Mouse (Mus musculus): Measurements from ENCODE around the gene Degs2. TPM values are rescaled to one million over a fixed set of nuclear protein-coding genes. Genes with fewer than 3 reads are reported as not detected.

Degs2 gene
- not detected for polyA plus RNA-seq (2015; fragmentation: Illumina TruSeq; extraction: RNeasy Lipid Tissue Mini Kit (QIAGEN cat#74804); ENCODE audit: insufficient read depth, low replicate concordance)

DNA sequence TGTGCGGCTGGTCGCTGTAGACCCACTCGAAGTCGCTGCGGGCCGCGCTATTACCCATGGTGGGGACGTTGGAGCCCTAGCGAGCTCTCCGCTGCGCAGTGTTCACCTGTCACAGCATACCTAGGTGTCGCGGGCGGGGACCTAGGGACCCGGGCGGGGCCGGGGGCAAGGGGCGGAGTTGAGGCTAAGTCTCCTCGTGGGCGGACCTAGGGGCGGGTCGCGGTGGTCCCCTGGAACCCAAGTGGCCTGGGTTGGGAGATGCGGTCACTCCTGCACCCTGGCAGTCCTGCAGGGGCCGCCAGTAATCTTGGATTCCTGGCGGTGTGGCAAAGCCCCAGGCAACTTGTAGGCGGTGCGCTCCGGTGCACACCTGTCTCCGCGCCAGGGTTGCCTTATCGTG, at the start of gene Degs2:
TSS of gene Degs2 (minus strand) at position 131 of the 400 bp plus-strand sequence.

Other genes with a start within 250 kb of the Degs2 start
- 334 TPM for gene Evl, start 147.6 kb downstream of the Degs2 start, polyA plus RNA-seq (2015; fragmentation: Illumina TruSeq; extraction: RNeasy Lipid Tissue Mini Kit (QIAGEN cat#74804); ENCODE audit: insufficient read depth, low replicate concordance)
- gene Yy1, start 90.7 kb upstream of the Degs2 start, polyA plus RNA-seq (2015; fragmentation: Illumina TruSeq; extraction: RNeasy Lipid Tissue Mini Kit (QIAGEN cat#74804); ENCODE audit: insufficient read depth, low replicate concordance) = 67.4 TPM
- 1.9 TPM for gene Slc25a29, start 133.6 kb upstream of the Degs2 start, polyA plus RNA-seq (2015; fragmentation: Illumina TruSeq; extraction: RNeasy Lipid Tissue Mini Kit (QIAGEN cat#74804); ENCODE audit: insufficient read depth, low replicate concordance)
- 1.4 TPM for gene Slc25a47, start 133.7 kb upstream of the Degs2 start, polyA plus RNA-seq (2015; fragmentation: Illumina TruSeq; extraction: RNeasy Lipid Tissue Mini Kit (QIAGEN cat#74804); ENCODE audit: insufficient read depth, low replicate concordance)
- 2.6 TPM for gene Wdr25, start 191.3 kb upstream of the Degs2 start, polyA plus RNA-seq (2015; fragmentation: Illumina TruSeq; extraction: RNeasy Lipid Tissue Mini Kit (QIAGEN cat#74804); ENCODE audit: insufficient read depth, low replicate concordance)
- gene Wars, start 191.9 kb upstream of the Degs2 start, polyA plus RNA-seq (2015; fragmentation: Illumina TruSeq; extraction: RNeasy Lipid Tissue Mini Kit (QIAGEN cat#74804); ENCODE audit: insufficient read depth, low replicate concordance) = 33.8 TPM

All from spleen, adult 10 weeks (tissue).